Mouse (Mus musculus) limb, embryonic 14.5 days (tissue): ENCODE measurements around the gene Treml4. TPM values are rescaled to one million over a fixed set of nuclear protein-coding genes. Genes with fewer than 3 reads are reported as not detected.

Experiments
- ATAC-seq: fragments of 200-750 bp; cut with Nextera tagmentation; 2 replicates; pipeline ENCODE4 v1.8.0; 2017; ENCODE audit warnings: low read depth, moderate number of reproducible peaks, moderate TSS enrichment; ENCODE audit not compliant: low FRiP score
- DNase-seq: peaks from one replicate; pipeline ENCODE4 v3.0.0-alpha.2; 2015; ENCODE audit warnings: low spot score
- H3K27ac ChIP-seq: fragments of 300-500 bp; sonication (generic); replicated peaks from 2 replicates; pipeline ENCODE4 v1.5.1; 2014; ENCODE audit warnings: low read depth, mild to moderate bottlenecking, low read length, moderate library complexity, mixed read lengths
- H3K27me3 ChIP-seq: fragments of 300-500 bp; sonication (generic); 2 replicates; pipeline ENCODE4 v1.6.1; 2014; ENCODE audit warnings: low read length, mixed read lengths; ENCODE audit not compliant: control insufficient read depth, insufficient read depth
- H3K36me3 ChIP-seq: fragments of 300-500 bp; sonication (generic); 2 replicates; pipeline ENCODE4 v1.6.1; 2014; ENCODE audit warnings: mild to moderate bottlenecking, low read length, moderate library complexity, mixed read lengths; ENCODE audit not compliant: control insufficient read depth, insufficient read depth
- H3K4me1 ChIP-seq: fragments of 300-500 bp; sonication (generic); 2 replicates; pipeline ENCODE4 v1.6.1; 2014; ENCODE audit warnings: antibody characterized with exemption, low read length, mixed read lengths; ENCODE audit not compliant: control insufficient read depth, insufficient read depth
- H3K4me2 ChIP-seq: fragments of 300-500 bp; sonication (generic); replicated peaks from 2 replicates; pipeline ENCODE4 v1.6.1; 2014; ENCODE audit warnings: low read depth, mild to moderate bottlenecking, low read length, moderate library complexity; ENCODE audit not compliant: severe bottlenecking
- H3K4me3 ChIP-seq: fragments of 300-500 bp; sonication (generic); replicated peaks from 2 replicates; pipeline ENCODE4 v1.5.1; 2014; ENCODE audit warnings: low read length
- H3K9ac ChIP-seq: fragments of 300-500 bp; sonication (generic); 2 replicates; pipeline ENCODE4 v1.6.1; 2014; ENCODE audit warnings: mild to moderate bottlenecking, low read depth, low read length, moderate library complexity; ENCODE audit not compliant: severe bottlenecking
- H3K9me3 ChIP-seq: fragments of 300-500 bp; sonication (generic); 2 replicates; pipeline ENCODE4 v1.6.1; 2016; ENCODE audit warnings: low read length; ENCODE audit not compliant: control insufficient read depth
- POLR2A ChIP-seq: fragments of 200-500 bp; IDR thresholded peaks from 2 replicates; pipeline ENCODE4 v1.8.0; 2012; ENCODE audit warnings: inconsistent platforms, mild to moderate bottlenecking, moderate library complexity, borderline replicate concordance; ENCODE audit not compliant: insufficient read depth, insufficient read length; ENCODE audit errors: extremely low read depth
- WGBS: fragments of 180-500 bp; shearing (Covaris S2); extraction: QIAGEN DNeasy Blood & Tissue Kit; methylation state at CpG from one replicate; pipeline ENCODE4 v1.1.7; 2014; 5-methylcytosine and 5-hydroxymethylcytosine counted together
- polyA plus RNA-seq, 2 experiments: library from polyadenylated mRNA; depleted of rRNA in 1 of 2; stranded (reverse) in 1 of 2; unstranded in 1 of 2; fragments of >200 nt; fragmentation: Nextera tagmentation in 1 of 2; extraction: Ambion mirVana in 1 of 2; gene quantifications; 2 replicates each; pipeline versions ENCODE4 v1.2.1 to v1.2.3; 2012 to 2014

Gene Treml4
- polyA plus RNA-seq, 2 experiments, result 0.13 to 0.32 TPM

DNA sequence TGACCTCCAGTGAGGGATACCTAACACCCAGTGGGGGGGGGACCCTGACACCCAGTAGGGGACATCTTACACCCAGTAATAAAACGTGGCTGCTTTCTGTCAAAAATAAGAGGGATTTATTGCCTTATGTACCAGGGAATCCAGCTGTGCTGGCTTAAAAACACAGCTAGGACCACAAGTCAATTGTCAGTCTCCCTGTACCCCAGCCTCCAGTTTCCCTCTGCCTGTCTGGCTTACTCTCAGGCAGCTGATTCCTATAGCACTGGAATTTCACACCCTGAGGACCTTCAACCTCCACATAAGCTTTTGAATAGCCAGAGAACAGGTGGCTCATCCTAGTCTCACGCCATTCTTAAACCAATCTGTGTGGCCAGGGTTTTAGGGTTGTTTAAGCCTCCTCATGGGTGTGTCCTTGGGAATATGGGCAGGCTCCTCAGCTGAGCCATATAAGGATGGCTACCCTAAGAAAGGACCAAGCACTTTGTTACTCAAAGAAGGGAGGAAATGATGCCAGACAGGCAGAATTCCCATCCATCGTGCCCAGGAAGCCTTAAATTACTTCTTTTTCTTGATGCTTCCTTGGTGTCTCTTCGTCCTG, 28.2 kb upstream of the Treml4 start:
- DNase-seq, result peak; percentile 8
- peak; percentile 62; the same call in 1 of the 2 replicates for ATAC-seq
- no peaks in the 10 kb centered on the region; the same call in 1 of the 2 replicates for H3K9me3 ChIP-seq
- no peak overlapping the region for H3K9ac ChIP-seq
- H3K4me1 ChIP-seq, result no peaks in the 10 kb centered on the region
- no peaks in the 10 kb centered on the region for H3K27me3 ChIP-seq
- 37% methylated on average over 4 of the region's 4 CpGs for WGBS
- H3K4me2 ChIP-seq, result no peak overlapping the region
- no peak for TF ChIP-seq POLR2A
- no peak overlapping the region for H3K4me3 ChIP-seq
- no peak overlapping the region for H3K27ac ChIP-seq
- H3K36me3 ChIP-seq, result no peaks in the 10 kb centered on the region

DNA sequence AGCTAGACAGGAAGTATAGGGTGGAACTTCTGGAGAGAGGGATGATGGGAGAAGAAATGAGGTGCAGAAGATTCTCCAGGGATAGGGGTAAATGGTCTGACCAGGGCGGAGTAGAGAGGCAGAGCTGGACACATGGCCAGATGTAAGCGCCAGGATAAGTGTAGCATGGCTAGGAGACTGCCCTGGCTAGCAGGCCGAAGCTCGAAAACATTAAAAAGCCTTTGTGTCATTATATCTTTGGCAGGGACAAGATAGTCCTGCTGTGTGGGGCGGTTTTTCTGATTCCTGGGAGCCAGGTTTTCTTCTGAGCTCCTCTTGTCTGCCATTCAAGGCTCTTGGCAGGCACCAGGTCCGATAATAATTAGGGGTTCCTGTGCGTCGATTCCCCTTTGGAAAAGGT, 26.5 kb upstream of the Treml4 start:
- Histone ChIP-seq H3K4me1 (no peaks in the 10 kb centered on the region), H3K4me2 (no peak overlapping the region), H3K4me3 (no peak overlapping the region), H3K9ac (no peak overlapping the region), H3K27ac (no peak overlapping the region), H3K9me3 (no peaks in the 10 kb centered on the region; the same call in 1 of the 2 replicates), H3K27me3 (no peaks in the 10 kb centered on the region), H3K36me3 (no peaks in the 10 kb centered on the region)
- DNase-seq, result no peak
- TF ChIP-seq POLR2A, result no peak
- no peak for ATAC-seq
- 92% methylated on average over 8 of the region's 8 CpGs for WGBS

DNA sequence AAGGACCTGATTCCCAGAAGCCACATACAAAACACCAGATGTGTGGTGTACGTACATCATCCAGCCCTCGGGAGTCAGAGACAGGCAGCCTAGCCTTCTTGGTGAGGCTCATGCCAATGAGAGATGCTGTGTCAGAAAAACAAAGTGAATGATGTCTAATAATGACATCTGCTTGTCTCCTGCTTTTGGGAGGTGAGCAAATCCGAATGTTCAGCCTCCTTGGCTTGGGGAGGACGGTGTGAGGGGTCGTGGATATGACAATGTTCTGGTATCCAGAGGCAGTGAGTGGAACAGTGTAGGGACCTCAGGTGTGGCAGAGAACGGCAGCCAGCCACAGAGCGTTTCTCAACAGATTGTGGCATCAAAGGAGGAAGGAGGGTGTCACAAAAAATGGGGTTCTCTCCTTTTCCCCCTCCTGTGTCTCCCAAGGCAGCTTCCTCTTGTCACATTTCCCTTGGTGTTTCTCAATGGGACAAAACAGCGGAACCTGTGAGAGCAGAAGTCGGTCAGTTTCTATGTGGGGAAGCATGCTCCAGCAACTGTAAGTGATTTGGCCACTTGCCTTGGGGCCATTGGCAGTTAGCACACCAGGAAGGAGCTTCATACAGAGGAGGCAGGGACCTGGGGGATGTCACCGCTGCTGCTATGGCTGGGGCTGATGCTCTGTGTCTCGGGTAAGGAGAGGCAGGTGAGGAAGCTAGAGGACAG, 16.7 kb upstream of the Treml4 start, which contains the start of gene Trem3:
Trem3 (plus strand) TSS at position 557 of the 708 bp plus-strand sequence.
- TF ChIP-seq POLR2A, result no peak
- H3K9me3 ChIP-seq, result no peaks in the 10 kb centered on the region; the same call in 1 of the 2 replicates
- 74% methylated on average over 11 of the region's 11 CpGs for WGBS

DNA sequence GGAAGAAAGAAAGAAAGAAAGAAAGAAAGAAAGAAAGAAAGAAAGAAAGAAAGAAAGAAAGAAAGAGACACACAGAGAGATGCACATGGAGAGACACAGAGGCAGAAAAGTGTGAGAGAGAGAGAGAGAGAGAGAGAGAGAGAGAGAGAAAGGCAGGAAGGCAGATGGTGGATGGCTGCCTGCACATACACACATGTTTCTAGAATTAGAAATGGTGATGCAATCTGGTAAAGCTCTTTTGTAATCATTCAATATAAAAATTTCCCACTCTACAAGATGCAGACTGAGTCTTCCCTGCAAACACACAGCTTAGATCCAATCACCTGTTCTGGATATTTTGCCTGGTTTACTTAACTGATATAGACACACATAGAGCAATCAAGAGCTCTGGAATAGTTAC, 15.1 kb upstream of the Treml4 start:
- no peaks in the 10 kb centered on the region for H3K4me1 ChIP-seq
- no peaks in the 10 kb centered on the region for H3K27me3 ChIP-seq
- ATAC-seq, result no peak
- H3K4me3 ChIP-seq, result no peak overlapping the region
- no peak overlapping the region for H3K4me2 ChIP-seq
- H3K36me3 ChIP-seq, result no peaks in the 10 kb centered on the region
- TF ChIP-seq POLR2A, result no peak
- no peaks in the 10 kb centered on the region; the same call in 1 of the 2 replicates for H3K9me3 ChIP-seq
- no peak overlapping the region for H3K27ac ChIP-seq
- no peak for DNase-seq
- no peak overlapping the region for H3K9ac ChIP-seq

More for the DNA sequence above, 16.7 kb upstream of the Treml4 start, which contains the start of gene Trem3:
- Histone ChIP-seq H3K36me3 (no peaks in the 10 kb centered on the region), H3K27ac (no peak within 1 kb of the TSS), H3K4me3 (no peak within 1 kb of the TSS), H3K27me3 (no peaks in the 10 kb centered on the region), H3K4me1 (no peaks in the 10 kb centered on the region), H3K9ac (no peak within 1 kb of the TSS), H3K4me2 (no peak within 1 kb of the TSS)
- no peak for DNase-seq
- no peak for ATAC-seq

DNA sequence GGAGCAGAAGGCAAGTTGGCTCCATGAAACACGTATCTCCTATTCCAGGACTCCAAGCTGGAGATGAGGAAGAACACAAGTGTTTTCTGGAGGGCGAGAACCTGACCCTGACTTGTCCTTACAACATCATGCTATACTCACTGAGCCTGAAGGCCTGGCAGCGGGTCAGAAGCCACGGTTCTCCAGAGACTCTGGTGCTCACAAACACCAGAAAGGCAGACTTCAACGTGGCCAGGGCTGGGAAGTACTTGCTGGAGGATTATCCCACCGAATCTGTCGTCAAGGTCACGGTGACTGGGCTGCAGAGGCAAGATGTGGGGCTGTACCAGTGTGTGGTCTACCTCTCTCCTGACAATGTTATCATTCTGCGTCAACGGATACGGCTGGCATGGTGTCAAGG, 14.6 kb upstream of the Treml4 start:
- H3K4me2 ChIP-seq, result no peak overlapping the region
- ATAC-seq (no peak), DNase-seq (no peak)
- H3K27ac ChIP-seq, result no peak overlapping the region
- no peak overlapping the region for H3K9ac ChIP-seq
- no peaks in the 10 kb centered on the region for H3K27me3 ChIP-seq
- H3K9me3 ChIP-seq, result no peaks in the 10 kb centered on the region; the same call in 1 of the 2 replicates
- WGBS, result 76% methylated on average over 11 of the region's 11 CpGs
- H3K4me1 ChIP-seq, result no peaks in the 10 kb centered on the region
- TF ChIP-seq POLR2A, result no peak
- H3K36me3 ChIP-seq, result no peaks in the 10 kb centered on the region
- no peak overlapping the region for H3K4me3 ChIP-seq
